Comparison of ENCODE assay signal across 23 mouse cellular contexts in genomic region chr5:64678706-64679105, GRCm38 (mm10).
"Had no signal": no experiment of that assay in that cellular context is flagged by ENCODE, and none has a peak within 500 bp of the region (broad histone marks: within the 10 kb centered on the region; RNA-seq: fewer than 3 reads in every experiment).

No protein-coding gene starts in this region.

- H3K27ac ChIP-seq: kidney, postnatal 0 days; layer of hippocampus, adult 2 months; left cerebral cortex, adult 2 months; limb, embryonic 10.5 days; limb, embryonic 13.5 days; liver, embryonic 12.5 days; liver, embryonic 15.5 days; lung, embryonic 15.5 days; neural tube, embryonic 13.5 days had no signal

- H3K36me3 ChIP-seq: limb, embryonic 10.5 days; limb, embryonic 13.5 days; liver, embryonic 12.5 days; liver, embryonic 15.5 days; lung, embryonic 15.5 days; neural tube, embryonic 13.5 days had no signal

- H3K4me3 ChIP-seq: layer of hippocampus, adult 2 months; left cerebral cortex, adult 2 months; limb, embryonic 10.5 days; limb, embryonic 13.5 days; liver, embryonic 12.5 days; liver, embryonic 15.5 days; lung, embryonic 15.5 days; neural tube, embryonic 13.5 days had no signal

- H3K27me3 ChIP-seq: limb, embryonic 13.5 days; liver, embryonic 12.5 days; liver, embryonic 15.5 days; lung, embryonic 15.5 days; neural tube, embryonic 13.5 days had no signal

- H3K9ac ChIP-seq: limb, embryonic 13.5 days; liver, embryonic 12.5 days; liver, embryonic 15.5 days; lung, embryonic 15.5 days; neural tube, embryonic 13.5 days had no signal

- H3K4me2 ChIP-seq: limb, embryonic 13.5 days; liver, embryonic 12.5 days; liver, embryonic 15.5 days; lung, embryonic 15.5 days; midbrain, embryonic 11.5 days; neural tube, embryonic 13.5 days had no signal

- H3K4me1 ChIP-seq: limb, embryonic 13.5 days; neural tube, embryonic 13.5 days had no signal

- ATAC-seq: intestine, postnatal 0 days; liver, embryonic 12.5 days had no signal

- H3K9me3 ChIP-seq: limb, embryonic 10.5 days; limb, embryonic 13.5 days; liver, embryonic 12.5 days; liver, embryonic 15.5 days; lung, embryonic 15.5 days; neural tube, embryonic 13.5 days had no signal

- DNase-seq: kidney, adult 2 months; kidney, postnatal 25 days; layer of hippocampus, adult 9-11 months; layer of hippocampus, postnatal 36 days; liver; lung, adult 18-20 months; lung, postnatal 10 days; lung, postnatal 36 days; midbrain, embryonic 14.5 days; retina, postnatal 1 day; right cerebral cortex, postnatal 25 days; spleen, adult 18-20 months had no signal
